Mouse (Mus musculus) spleen, postnatal 0 days (tissue): Measurements from ENCODE around the gene Fer. TPM values are rescaled to one million over a fixed set of nuclear protein-coding genes. Genes with fewer than 3 reads are reported as not detected.

Experiments used
- polyA plus RNA-seq: library from polyadenylated mRNA; unstranded; fragments of >200 nt; fragmentation: Nextera tagmentation; extraction: Ambion mirVana; gene quantifications from 2 replicates; pipeline ENCODE4 v1.2.1, GENCODE M21; 2015

Fer gene
- polyA plus RNA-seq: 10.8 and 12.5 TPM in 2 replicates

GRCm38 (mm10) chr17:63863012-63863630 lies at the start of gene Fer:
Gene Fer (plus strand): TSS chr17:63863062.

GRCm38 (mm10) chr17:63863647-63864149 lies 836 bp downstream of the Fer start, which contains the start of gene A930002H24Rik:
Gene A930002H24Rik (minus strand): TSS chr17:63863791.

Other genes with a start within 250 kb of the Fer start
- gene A930002H24Rik, start 729 bp downstream of the Fer start, polyA plus RNA-seq: 1.6 and 2.7 TPM in 2 replicates